Mouse (Mus musculus) embryonic facial prominence, embryonic 10.5 days (tissue): ENCODE measurements at regions not wholly inside any gene's neighbourhood (a gene's known extent, or its start where the extent isn't known, plus 50 kb on each side); places are given as distances from the start of the nearest gene placed in this dataset.

Experiments
- DNase-seq: peaks from one replicate; pipeline ENCODE4 v3.0.0-alpha.2; 2017; ENCODE audit warnings: low spot score
- H3K27ac ChIP-seq: fragments of 300-500 bp; sonication (generic); replicated peaks from 2 replicates; pipeline ENCODE4 v1.5.1; 2016; ENCODE audit warnings: mild to moderate bottlenecking
- H3K27me3 ChIP-seq: fragments of 300-500 bp; sonication (generic); replicated peaks from 2 replicates; pipeline ENCODE4 v1.6.1; 2016; ENCODE audit warnings: low read depth, mild to moderate bottlenecking; ENCODE audit not compliant: poor library complexity, severe bottlenecking
- H3K36me3 ChIP-seq: fragments of 300-500 bp; sonication (generic); replicated peaks from 2 replicates; pipeline ENCODE4 v1.6.1; 2016; ENCODE audit warnings: mild to moderate bottlenecking, moderate library complexity
- H3K4me1 ChIP-seq: fragments of 300-500 bp; sonication (generic); 2 replicates; pipeline ENCODE4 v1.6.1; 2016
- H3K4me3 ChIP-seq: fragments of 300-500 bp; sonication (generic); 2 replicates; pipeline ENCODE4 v1.5.1; 2016; ENCODE audit warnings: mild to moderate bottlenecking, moderate library complexity
- H3K9me3 ChIP-seq: fragments of 300-500 bp; sonication (generic); 2 replicates; pipeline ENCODE4 v1.6.1; 2016; ENCODE audit warnings: mild to moderate bottlenecking
- WGBS: fragments of 180-500 bp; shearing (Covaris S2); methylation state at CpG from one replicate; pipeline ENCODE4 v1.1.7; 2016; 5-methylcytosine and 5-hydroxymethylcytosine counted together

DNA sequence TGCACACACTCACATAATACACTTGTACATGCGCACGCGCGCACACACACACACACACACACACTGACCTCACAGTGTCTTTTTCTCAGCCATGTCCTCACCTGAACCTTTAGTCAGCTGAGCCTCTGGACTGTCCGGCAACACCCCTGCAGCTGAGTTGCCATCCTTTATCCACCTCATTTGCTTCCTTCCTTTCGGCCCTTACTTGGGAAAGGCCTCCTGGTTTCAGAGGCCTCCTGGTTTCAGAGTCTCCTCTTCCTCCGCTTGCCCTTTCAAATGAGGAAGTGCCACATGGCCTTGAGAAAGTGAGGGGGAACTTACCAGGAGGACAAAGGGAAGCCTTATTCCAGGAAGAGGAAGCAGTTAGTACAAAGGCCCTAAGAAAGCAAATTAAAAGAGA is 128.0 kb downstream of the Zfp706 start:
- no peaks in the 10 kb centered on the region for H3K9me3 ChIP-seq

DNA sequence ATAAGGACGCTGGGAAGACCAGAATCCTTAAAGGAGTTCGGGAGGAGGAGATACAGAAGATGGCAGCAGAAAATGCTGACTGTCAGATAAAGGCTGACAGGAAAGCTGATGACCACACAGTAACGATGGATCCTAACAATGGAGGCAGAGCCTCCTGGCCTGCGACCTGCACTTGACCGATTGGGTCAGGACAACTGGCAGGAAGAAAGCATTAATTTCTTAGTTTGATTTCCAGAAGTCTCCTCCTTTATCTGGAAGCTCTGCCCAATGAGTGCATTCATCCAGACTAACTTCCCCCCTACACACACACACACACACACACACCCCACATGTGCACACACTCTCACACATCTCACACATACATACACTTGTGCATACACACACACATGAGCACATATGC is 128.6 kb downstream of the Zfp706 start:
- Histone ChIP-seq H3K36me3 (no peaks in the 10 kb centered on the region), H3K27ac (no peak overlapping the region), H3K27me3 (no peaks in the 10 kb centered on the region), H3K4me1 (peaks cover 47% of the 10 kb centered on the region), H3K9me3 (no peaks in the 10 kb centered on the region), H3K4me3 (no peak overlapping the region)
- DNase-seq: no peak
- WGBS: 51% methylated on average over 5 of the region's 5 CpGs

More for the DNA sequence above, 128.0 kb downstream of the Zfp706 start:
- Histone ChIP-seq H3K27me3 (no peaks in the 10 kb centered on the region), H3K27ac (peak overlapping the region; percentile 40; the same call in 1 of the 2 replicates), H3K4me1 (peaks cover 42% of the 10 kb centered on the region), H3K36me3 (no peaks in the 10 kb centered on the region), H3K4me3 (no peak overlapping the region)
- no peak for DNase-seq
- WGBS: 83% methylated on average over 7 of the region's 7 CpGs

DNA sequence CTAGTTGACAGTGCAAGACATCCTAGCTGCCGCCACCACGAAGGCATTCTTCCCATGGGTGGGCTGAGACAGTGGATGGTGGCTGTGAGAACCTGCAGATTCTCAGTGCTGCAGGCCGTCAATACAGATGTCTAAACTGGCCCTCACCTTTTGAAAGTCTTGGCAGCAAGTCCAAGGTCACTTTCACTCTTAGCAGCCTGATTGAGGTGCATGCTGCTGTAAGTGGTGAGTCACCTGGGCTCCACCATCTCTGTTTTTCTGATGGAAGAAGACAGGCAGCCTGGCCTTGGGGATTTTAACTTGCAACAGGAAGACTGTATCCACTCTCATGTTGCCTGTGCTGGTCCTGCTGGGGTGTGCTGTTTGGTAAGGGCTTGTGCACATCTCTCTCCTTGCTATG is 129.3 kb downstream of the Zfp706 start:
- Histone ChIP-seq H3K27ac (0 out of 2 replicates have a peak overlapping the region, but pooled peaks have one; percentile 27), H3K27me3 (no peaks in the 10 kb centered on the region), H3K9me3 (no peaks in the 10 kb centered on the region), H3K4me1 (peaks cover 53% of the 10 kb centered on the region), H3K4me3 (no peak overlapping the region), H3K36me3 (no peaks in the 10 kb centered on the region)
- 89% methylated on average over 3 of the region's 3 CpGs for WGBS
- DNase-seq: no peak

DNA sequence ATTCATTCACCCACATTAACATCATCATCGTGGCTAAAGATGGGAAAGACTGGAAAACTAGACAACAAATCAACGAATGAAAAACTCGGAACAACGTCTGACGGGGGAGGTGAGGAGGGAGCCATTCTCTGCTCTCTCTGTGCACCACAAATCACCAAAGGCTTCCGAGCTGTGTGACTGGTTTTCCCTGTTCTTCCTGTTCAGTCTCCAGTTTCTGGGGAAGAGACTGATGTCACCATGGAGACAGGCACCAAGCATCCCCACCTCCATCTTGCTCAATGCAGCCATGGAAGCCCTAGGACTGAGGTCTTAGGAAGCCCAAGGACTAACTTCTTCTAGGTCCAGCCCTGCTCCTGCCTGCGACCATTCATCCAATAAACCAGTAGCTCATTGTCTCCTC is 130.1 kb downstream of the Zfp706 start:
- Histone ChIP-seq H3K4me1 (peaks cover 61% of the 10 kb centered on the region), H3K27ac (peak overlapping the region; percentile 27), H3K4me3 (no peak overlapping the region), H3K27me3 (no peaks in the 10 kb centered on the region), H3K36me3 (no peaks in the 10 kb centered on the region), H3K9me3 (no peaks in the 10 kb centered on the region)
- DNase-seq: peak; percentile 53
- WGBS: 69% methylated on average over 7 of the region's 7 CpGs

DNA sequence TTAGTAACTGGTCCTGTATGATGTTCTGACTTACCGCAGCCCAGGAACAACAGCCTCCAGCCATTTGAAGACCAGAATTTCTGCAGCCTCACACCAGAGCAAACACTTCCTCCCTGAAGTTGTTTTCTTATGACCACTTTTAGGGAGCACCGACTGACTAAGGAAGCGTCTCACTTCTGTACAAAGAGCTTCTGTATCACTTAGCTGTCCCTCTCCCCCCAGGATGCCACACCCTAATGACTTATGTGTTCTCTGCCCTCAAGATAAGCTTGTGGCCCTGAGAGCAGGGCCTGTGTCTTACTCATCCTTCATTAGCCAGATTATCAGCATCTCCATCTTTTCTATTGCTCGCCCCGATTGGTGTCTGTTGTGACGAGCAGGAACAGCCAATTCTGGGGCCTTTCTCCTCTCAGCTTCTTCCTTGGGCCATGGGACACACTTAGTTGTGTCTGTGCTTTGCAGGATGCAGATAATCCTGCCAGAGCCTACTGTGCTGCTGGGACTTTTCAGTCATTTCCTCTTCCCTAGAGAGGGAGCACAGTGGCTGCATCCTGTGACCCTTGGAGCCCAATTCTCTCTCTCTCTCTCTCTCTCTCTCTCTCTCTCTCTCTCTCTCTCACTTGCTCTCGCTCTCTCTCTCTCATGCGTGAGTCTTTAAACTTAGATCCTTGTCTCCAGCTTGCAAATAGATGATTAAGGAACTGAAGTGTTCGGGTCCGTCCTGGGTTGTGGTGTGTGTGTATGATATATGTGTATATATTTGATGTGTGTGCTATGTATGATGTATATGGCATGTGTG is 131.4 kb downstream of the Zfp706 start:
- no peak for DNase-seq
- 75% methylated on average over 10 of the region's 10 CpGs for WGBS
- Histone ChIP-seq H3K4me3 (no peak overlapping the region), H3K27ac (no peak overlapping the region; the same call in 1 of the 2 replicates), H3K4me1 (peaks cover 63% of the 10 kb centered on the region), H3K27me3 (no peaks in the 10 kb centered on the region), H3K36me3 (no peaks in the 10 kb centered on the region), H3K9me3 (no peaks in the 10 kb centered on the region)

DNA sequence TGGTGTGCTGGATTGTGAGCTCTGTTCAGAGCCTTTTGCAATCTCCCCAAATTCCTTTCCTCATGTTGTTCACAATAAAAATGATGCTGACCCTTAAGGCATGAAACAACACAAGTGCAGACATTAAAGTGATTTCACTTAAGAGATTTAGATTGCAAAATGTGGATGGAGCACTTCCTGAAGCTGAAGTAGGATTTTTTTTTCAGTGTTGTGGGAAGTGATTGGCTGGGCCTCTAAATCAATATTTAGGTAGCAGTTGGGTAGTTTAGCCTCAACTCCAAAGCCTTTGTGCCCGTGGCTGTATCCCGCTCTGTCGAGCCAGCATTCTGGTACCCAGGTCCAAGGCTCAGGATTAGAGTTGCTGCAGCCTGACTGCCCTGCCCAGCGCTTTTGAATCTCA is 133.0 kb downstream of the Zfp706 start:
- DNase-seq: no peak
- peak overlapping the region; percentile 76; the same call in 1 of the 2 replicates for H3K27ac ChIP-seq
- no peaks in the 10 kb centered on the region for H3K27me3 ChIP-seq
- H3K4me1 ChIP-seq: peaks cover 61% of the 10 kb centered on the region
- H3K9me3 ChIP-seq: no peaks in the 10 kb centered on the region
- H3K36me3 ChIP-seq: no peaks in the 10 kb centered on the region
- WGBS: 84% methylated on average over 4 of the region's 4 CpGs
- H3K4me3 ChIP-seq: no peak overlapping the region

DNA sequence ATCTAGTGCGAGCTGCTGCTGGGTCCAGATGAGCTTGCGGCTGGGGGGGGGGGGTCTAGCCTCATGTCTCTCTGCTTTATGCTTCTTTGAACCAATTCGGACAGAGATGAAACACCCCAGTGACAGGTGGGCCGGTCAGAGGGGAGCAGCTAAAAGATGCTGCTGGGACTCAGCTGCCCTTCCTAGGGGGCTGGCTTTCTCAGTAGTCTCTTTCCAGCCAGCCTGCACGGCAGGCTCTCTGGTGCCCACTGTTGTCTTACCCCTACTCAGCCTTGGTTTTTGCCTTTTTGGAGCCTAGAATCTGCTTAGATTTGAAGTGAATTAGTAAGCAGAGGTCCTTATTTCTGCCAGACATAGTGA is 133.7 kb downstream of the Zfp706 start:
- 46% methylated on average over 5 of the region's 5 CpGs for WGBS
- Histone ChIP-seq H3K4me3 (0 out of 2 replicates have a peak overlapping the region, but pooled peaks have one; percentile 11), H3K4me1 (peaks cover 54% of the 10 kb centered on the region), H3K36me3 (no peaks in the 10 kb centered on the region), H3K27ac (peak overlapping the region; percentile 76), H3K9me3 (no peaks in the 10 kb centered on the region), H3K27me3 (no peaks in the 10 kb centered on the region)
- no peak for DNase-seq

DNA sequence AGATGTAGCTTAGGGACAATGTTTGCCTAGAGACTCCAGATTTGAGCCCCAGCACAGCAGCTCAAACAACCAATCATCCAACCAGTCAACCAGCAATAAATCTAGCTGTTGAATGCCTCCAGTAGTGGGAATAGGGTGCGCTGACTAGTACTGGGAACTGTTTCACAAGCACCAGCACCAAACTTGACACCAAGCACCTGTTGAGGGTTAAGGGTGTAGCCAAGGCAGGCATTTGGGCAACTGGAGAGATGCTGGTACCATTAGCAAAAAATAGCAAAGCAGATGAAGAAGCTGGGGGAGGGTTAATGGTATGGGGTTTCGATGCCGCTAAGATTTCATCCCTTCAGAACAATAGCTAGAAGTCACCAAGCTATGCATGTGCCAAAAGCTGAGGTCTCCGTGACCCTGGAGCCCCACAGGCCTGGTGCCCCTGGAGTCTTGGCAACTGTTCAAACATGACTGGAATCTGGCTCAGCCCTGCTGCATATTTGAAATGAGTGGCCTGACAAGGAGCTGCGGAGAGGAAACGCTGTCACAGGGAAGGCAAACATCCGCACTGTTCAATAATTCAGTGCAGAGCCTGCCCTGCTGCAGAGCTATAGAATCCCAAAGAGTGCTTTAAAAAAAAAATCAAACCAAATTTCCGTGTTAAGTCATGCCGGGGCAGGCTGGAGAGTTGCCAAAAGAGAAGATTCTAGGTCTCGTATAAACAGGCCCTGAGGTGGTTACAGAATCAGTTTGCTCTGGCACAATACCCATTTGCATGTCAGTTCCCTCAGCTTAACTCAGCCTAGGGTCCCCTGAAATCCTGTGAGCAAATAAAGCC is 134.3 kb downstream of the Zfp706 start:
- no peaks in the 10 kb centered on the region for H3K36me3 ChIP-seq
- peaks cover 48% of the 10 kb centered on the region for H3K4me1 ChIP-seq
- H3K27me3 ChIP-seq: no peaks in the 10 kb centered on the region
- H3K9me3 ChIP-seq: no peaks in the 10 kb centered on the region
- peak; percentile 57 for DNase-seq
- H3K4me3 ChIP-seq: 0 out of 2 replicates have a peak overlapping the region, but pooled peaks have one; percentile 11
- peak overlapping the region; percentile 76 for H3K27ac ChIP-seq
- WGBS: 38% methylated on average over 10 of the region's 10 CpGs

DNA sequence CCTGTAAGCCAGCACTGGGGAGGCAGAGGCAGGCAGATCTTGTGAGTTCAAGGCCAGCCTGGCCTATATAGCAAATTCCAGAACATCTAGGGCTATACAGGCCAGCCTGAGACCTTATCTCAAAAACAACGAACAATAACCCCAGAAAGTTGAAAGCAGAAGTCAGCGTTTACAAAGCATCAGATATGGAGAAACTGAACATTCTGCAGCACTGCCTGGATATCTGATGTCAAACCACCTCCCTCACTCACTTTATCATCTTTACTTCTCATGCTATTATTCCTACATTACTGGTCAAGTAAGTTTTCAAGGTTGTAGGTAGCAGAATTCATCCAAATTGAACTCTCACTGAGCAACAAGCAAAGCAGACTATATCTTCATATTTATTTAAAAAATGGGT is 135.0 kb downstream of the Zfp706 start:
- H3K9me3 ChIP-seq: no peaks in the 10 kb centered on the region
- WGBS: 94% methylated on average over 2 of the region's 2 CpGs
- H3K27me3 ChIP-seq: no peaks in the 10 kb centered on the region
- DNase-seq: no peak
- H3K27ac ChIP-seq: no peak overlapping the region
- H3K36me3 ChIP-seq: no peaks in the 10 kb centered on the region
- no peak overlapping the region for H3K4me3 ChIP-seq
- H3K4me1 ChIP-seq: peaks cover 41% of the 10 kb centered on the region

DNA sequence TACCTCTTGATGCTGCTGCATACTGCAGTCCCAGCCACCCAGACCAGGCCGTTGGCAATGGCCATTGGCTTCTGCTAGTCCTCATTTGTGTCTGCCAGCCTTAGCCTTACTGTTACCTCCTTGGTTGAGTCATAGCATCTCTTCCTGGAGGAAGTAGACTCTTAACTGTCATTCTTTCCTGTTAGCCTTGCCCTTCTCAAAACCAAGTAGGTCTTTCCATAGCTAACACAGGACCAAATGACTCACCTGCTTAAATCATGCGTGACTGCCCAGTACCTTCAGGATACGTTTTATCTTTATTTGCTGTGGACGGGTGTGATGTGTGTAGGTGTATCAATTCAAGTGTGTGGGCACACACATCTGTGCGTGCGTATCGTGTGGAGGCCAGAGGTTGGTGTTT is 136.9 kb downstream of the Zfp706 start:
- Histone ChIP-seq H3K4me1 (peaks cover 27% of the 10 kb centered on the region), H3K27ac (no peak overlapping the region), H3K27me3 (no peaks in the 10 kb centered on the region), H3K4me3 (no peak overlapping the region), H3K9me3 (no peaks in the 10 kb centered on the region), H3K36me3 (no peaks in the 10 kb centered on the region)
- no peak for DNase-seq
- whole genome bisulfite sequencing: 95% methylated on average over 7 of the region's 7 CpGs

DNA sequence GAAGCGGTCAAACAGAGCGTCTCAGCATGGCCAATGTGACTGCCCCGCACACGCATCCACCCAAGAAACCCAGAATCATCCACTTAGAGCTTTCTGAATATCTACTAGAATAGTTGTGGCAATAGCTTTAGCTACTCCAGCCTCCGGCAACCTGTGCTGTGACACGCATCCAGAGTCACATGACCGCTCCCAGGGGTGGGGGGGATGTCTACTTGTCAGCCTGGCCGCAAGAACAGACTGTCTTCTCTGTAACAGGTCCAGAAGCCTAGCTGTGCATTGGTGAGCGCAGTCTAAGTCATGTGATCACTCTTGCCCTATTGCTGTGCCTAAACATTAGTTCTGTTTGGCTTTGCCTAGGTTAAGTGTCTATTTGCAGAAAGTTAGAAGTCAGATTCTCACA is 137.5 kb downstream of the Zfp706 start:
- no peak for DNase-seq
- Histone ChIP-seq H3K27me3 (no peaks in the 10 kb centered on the region), H3K4me1 (peaks cover 21% of the 10 kb centered on the region), H3K4me3 (no peak overlapping the region), H3K27ac (no peak overlapping the region), H3K9me3 (no peaks in the 10 kb centered on the region), H3K36me3 (no peaks in the 10 kb centered on the region)
- WGBS: 90% methylated on average over 9 of the region's 9 CpGs

DNA sequence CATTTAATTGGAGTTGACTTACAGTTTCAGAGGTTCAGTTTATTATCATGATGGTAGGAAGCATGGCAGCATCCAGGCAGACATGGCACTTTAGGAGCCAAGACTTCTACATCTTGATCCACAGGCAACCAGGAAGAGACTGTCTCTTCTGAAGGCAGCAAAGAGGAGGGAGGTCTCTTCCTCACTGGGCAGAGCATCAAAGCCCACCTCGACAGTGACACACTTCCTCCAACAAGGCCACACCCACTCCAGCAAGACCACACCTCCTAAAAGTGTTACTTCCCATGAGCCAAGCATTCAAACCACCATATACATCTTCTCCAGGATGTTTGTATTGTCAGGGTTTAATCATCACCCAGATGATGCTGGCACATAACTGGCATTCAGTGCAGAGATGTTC is 141.5 kb downstream of the Zfp706 start:
- WGBS: 64% methylated on average over 1 of the region's 1 CpGs
- Histone ChIP-seq H3K4me3 (no peak overlapping the region), H3K36me3 (no peaks in the 10 kb centered on the region), H3K4me1 (no peaks in the 10 kb centered on the region), H3K27me3 (no peaks in the 10 kb centered on the region), H3K27ac (no peak overlapping the region), H3K9me3 (peaks cover 4% of the 10 kb centered on the region; the same call in 1 of the 2 replicates)
- no peak for DNase-seq

DNA sequence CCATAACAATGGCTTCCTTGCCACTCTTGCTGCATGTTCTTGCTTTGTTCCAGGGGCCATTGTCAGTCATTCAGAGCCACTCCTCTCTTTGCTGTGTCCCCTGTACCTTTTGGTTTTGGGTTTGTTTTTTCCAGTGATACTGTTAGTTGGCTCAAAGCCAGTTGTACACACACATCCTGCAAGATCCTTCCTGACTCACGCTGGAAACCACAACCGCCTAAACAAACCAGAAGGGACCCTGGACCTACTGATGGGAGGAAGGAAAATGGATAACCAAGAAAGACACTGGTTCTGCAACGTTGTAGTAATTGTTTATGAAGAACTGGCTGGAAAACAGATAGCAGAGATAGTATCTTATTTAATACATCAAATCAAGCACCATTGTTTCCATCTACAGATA is 142.2 kb downstream of the Zfp706 start:
- Histone ChIP-seq H3K27ac (no peak overlapping the region), H3K9me3 (peaks cover 4% of the 10 kb centered on the region; the same call in 1 of the 2 replicates), H3K36me3 (no peaks in the 10 kb centered on the region), H3K27me3 (no peaks in the 10 kb centered on the region), H3K4me1 (no peaks in the 10 kb centered on the region), H3K4me3 (no peak overlapping the region)
- DNase-seq: no peak
- 76% methylated on average over 3 of the region's 3 CpGs for WGBS
